Mouse (Mus musculus) small intestine, adult 2 months (tissue): ENCODE measurements around the gene Slc7a4.

Source experiments
- CTCF ChIP-seq: fragments of 200-500 bp; IDR thresholded peaks from 2 replicates; pipeline ENCODE4 v1.5.1; 2012; ENCODE audit warnings: low read depth, mild to moderate bottlenecking, control low read depth, inconsistent platforms, low read length, moderate library complexity, mixed read lengths; ENCODE audit not compliant: insufficient replicate concordance, insufficient read length; ENCODE audit errors: extremely low read depth
- POLR2A ChIP-seq: fragments of 200-500 bp; IDR thresholded peaks from 2 replicates; pipeline ENCODE4 v1.6.1; 2012; ENCODE audit warnings: low read depth, mild to moderate bottlenecking, control low read depth, inconsistent platforms, low read length, moderate library complexity

DNA sequence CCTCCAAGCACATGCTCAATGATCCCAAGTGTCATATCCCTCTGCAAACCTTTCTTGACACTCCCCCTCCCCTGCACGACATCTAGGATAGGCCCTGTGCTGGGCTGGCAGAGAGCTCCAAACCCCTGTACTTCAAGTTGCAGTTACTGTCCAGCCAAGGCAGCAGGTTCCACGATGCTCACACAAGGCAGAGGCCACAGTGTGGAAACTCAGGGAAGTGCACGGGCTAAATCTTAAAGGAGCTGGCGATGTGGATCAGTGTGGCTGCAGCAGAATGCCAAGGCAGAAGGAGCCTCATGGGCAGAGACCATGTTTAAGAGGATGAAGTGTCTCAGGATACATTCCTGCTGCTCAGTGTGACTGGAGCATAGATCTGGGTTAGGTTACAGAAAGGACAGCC is 16.8 kb downstream of the Slc7a4 start:
- no peak for TF ChIP-seq CTCF
- no peak for TF ChIP-seq POLR2A
